Mouse (Mus musculus) heart, postnatal 14 days (tissue): ENCODE data around the gene Ndst2. TPM values are rescaled to one million over a fixed set of nuclear protein-coding genes. Genes with fewer than 3 reads are reported as not detected.
A peak's percentile ranks its signal among the peaks of the same experiment; 100 is the strongest.

Experiments
- DNase-seq, 2 experiments: peaks; one replicate each; pipeline ENCODE4 v3.0.0; 2021 to 2022
- intact Hi-C: fragments of 180-260 bp; cut with DNase I; formaldehyde crosslinking; loops from one replicate; pipeline ENCODE4 v1.15.1; 2025
- total RNA-seq, 2 experiments: library from RNA; stranded (reverse); gene quantifications; 2 replicates each; pipeline ENCODE4 v1.2.3; 2021

The Ndst2 gene
- total RNA-seq, 2 experiments from 2014 or later = 13.6 to 15.4 TPM

GRCm38 (mm10) chr14:20702741-20703381 lies 31.5 kb downstream of the Ndst2 start, which contains the start of gene Chchd1:
Chchd1 (plus strand) TSS chr14:20703006.
- intact Hi-C loops = no loop called here
- DNase-seq = peak; percentile 92 to 96

- intact Hi-C loops = no loop called here
- DNase-seq = no peak
These were observed 32.1 kb downstream of the Ndst2 start for GRCm38 (mm10) chr14:20702096-20702740.

- DNase-seq = no peak
- intact Hi-C loops = no loop called here
These were observed 32.8 kb downstream of the Ndst2 start for GRCm38 (mm10) chr14:20701554-20701953.

- intact Hi-C loops = no loop called here
- no peak for DNase-seq
These were observed 34.0 kb downstream of the Ndst2 start for GRCm38 (mm10) chr14:20700362-20700761.

GRCm38 (mm10) chr14:20698515-20698914 lies 35.8 kb downstream of the Ndst2 start:
- DNase-seq = no peak
- intact Hi-C loops = no loop called here

GRCm38 (mm10) chr14:20696986-20697385 lies 37.4 kb downstream of the Ndst2 start:
- peak; percentile 44 to 62 for DNase-seq
- intact Hi-C loops = no loop called here

GRCm38 (mm10) chr14:20695761-20696520 lies 38.4 kb downstream of the Ndst2 start:
- DNase-seq = peak in 1 of 2 experiments; percentile 37
- intact Hi-C loops = no loop called here

GRCm38 (mm10) chr14:20694884-20695760 lies 39.2 kb downstream of the Ndst2 start, which contains the start of gene Fut11:
Fut11 (plus strand) TSS chr14:20694968.
- intact Hi-C loops = no loop called here
- peak; percentile 89 for DNase-seq

- DNase-seq = no peak
- intact Hi-C loops = no loop called here
These were observed 40.0 kb downstream of the Ndst2 start for GRCm38 (mm10) chr14:20694185-20694883.

- no peak for DNase-seq
- intact Hi-C loops = no loop called here
These were observed 40.7 kb downstream of the Ndst2 start for GRCm38 (mm10) chr14:20693589-20694101.

GRCm38 (mm10) chr14:20691772-20692171 lies 42.6 kb downstream of the Ndst2 start:
- intact Hi-C loops = no loop called here
- DNase-seq = no peak

GRCm38 (mm10) chr14:20689009-20689408 lies 45.4 kb downstream of the Ndst2 start:
- intact Hi-C loops = no loop called here
- no peak for DNase-seq

GRCm38 (mm10) chr14:20686576-20686975 lies 47.8 kb downstream of the Ndst2 start:
- DNase-seq = no peak
- intact Hi-C loops = no loop called here

GRCm38 (mm10) chr14:20682498-20682897 lies 51.9 kb downstream of the Ndst2 start:
- peak in 1 of 2 experiments; percentile 48 for DNase-seq
- intact Hi-C loops = no loop called here

- no peak for DNase-seq
- intact Hi-C loops = no loop called here
These were observed 52.6 kb downstream of the Ndst2 start for GRCm38 (mm10) chr14:20681742-20682141.

- DNase-seq = no peak
- intact Hi-C loops = no loop called here
These were observed 56.5 kb downstream of the Ndst2 start for GRCm38 (mm10) chr14:20677906-20678305.

GRCm38 (mm10) chr14:20674064-20674833 lies 60.1 kb downstream of the Ndst2 start, which contains the start of gene Sec24c:
Sec24c (plus strand) TSS chr14:20674308.
- intact Hi-C loops = no loop called here
- DNase-seq = peak; percentile 98 to 99

GRCm38 (mm10) chr14:20673735-20674063 lies 60.7 kb downstream of the Ndst2 start:
- intact Hi-C loops = no loop called here
- DNase-seq = peak in 1 of 2 experiments; percentile 56
